Mouse (Mus musculus) E14TG2a.4 (cell line): Measurements from ENCODE around the gene 9530077C05Rik.

Experiments
- CTCF ChIP-seq: conservative IDR thresholded peaks from 2 replicates; pipeline ENCODE4 v1.5.1; 2014; ENCODE audit warnings: low read length
- NANOG ChIP-seq: IDR thresholded peaks from 2 replicates; pipeline ENCODE4 v1.6.1; 2014; ENCODE audit warnings: borderline replicate concordance, low read length, mixed read lengths
- POU5F1 ChIP-seq: IDR thresholded peaks from 2 replicates; pipeline ENCODE4 v1.6.1; 2014; ENCODE audit warnings: low read length, borderline replicate concordance

GRCm38 (mm10) chr9:22368030-22368429 is 43.3 kb upstream of the 9530077C05Rik start:
- TF ChIP-seq CTCF, result no peak
- TF ChIP-seq NANOG, result no peak
- TF ChIP-seq POU5F1, result no peak
